ENCODE assay signal across 8 mouse cellular contexts in the genomic region with DNA sequence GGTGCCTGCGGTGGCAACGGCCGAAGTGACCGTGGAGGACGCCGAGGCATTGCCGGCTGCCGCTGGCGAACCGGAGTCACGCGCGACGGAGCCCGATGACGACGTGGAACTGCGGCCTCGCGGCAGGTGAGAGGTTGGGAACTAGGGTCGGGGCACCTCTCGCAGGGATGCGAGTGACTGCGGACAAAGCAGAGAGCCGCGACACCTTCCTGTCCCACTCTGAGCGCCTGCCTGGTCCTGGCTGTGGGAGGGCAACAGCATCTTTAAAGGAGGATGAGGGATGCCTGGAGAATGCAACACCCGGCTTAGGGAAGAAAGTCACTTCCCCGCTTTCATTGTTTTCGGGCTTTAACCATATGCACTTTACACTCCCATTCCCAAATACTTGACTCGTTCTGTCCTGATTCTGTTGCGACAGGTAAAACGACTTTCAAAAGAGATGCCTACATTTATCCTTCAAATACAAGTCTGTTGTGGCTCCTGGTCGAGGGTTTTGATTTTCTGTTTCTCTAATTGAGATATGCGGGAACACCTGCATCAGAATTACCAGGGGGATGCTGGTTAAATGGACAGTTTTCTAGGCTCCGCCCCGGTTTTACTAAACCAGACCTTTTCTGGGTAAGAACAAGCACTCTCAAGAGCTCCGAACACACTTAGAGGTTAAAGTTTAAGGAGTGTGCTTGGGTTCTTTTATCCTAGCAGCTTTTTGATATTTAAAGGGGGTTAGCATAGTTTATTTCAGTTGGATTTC. TPM values are rescaled to one million over a fixed set of nuclear protein-coding genes. Genes with fewer than 3 reads are reported as not detected.
DNase-seq lines count a peak whose midpoint lies in the region; ATAC-seq and TF ChIP-seq lines count a peak whose summit lies in the region.

No protein-coding gene starts in this region.

- no peak for TF ChIP-seq POLR2A in ES-Bruce4 (IDR thresholded peaks at IDR 0.05; ENCODE audit: insufficient read depth, low read length)

- ATAC-seq in kidney, embryonic 16.5 days (ENCODE audit: low FRiP score, low TSS enrichment) = no peak
- no peak for ATAC-seq in heart, embryonic 15.5 days (replicated peaks; ENCODE audit: insufficient number of reproducible peaks, insufficient read depth, low FRiP score, low read depth)
- no peak for ATAC-seq in liver, embryonic 14.5 days (ENCODE audit: insufficient read depth)

- H3K4me2 ChIP-seq in kidney, embryonic 16.5 days (replicated peaks; ENCODE audit: low read depth, low read length) = peak overlapping the region; percentile 64
- H3K4me2 ChIP-seq in heart, embryonic 15.5 days = peak overlapping the region; percentile 78
- peak overlapping the region; percentile 87 for H3K4me2 ChIP-seq in liver, embryonic 14.5 days (ENCODE audit: low read depth)

- no peaks in the 10 kb centered on the region for H3K9me3 ChIP-seq in kidney, embryonic 16.5 days (ENCODE audit: low read length)
- H3K9me3 ChIP-seq in ES-Bruce4 (replicated peaks; ENCODE audit: control insufficient read depth, insufficient read depth, low read length, poor library complexity, severe bottlenecking) = no peaks in the 10 kb centered on the region
- no peaks in the 10 kb centered on the region for H3K9me3 ChIP-seq in heart, embryonic 15.5 days (replicated peaks)
- no peaks in the 10 kb centered on the region for H3K9me3 ChIP-seq in liver, embryonic 14.5 days (ENCODE audit: control insufficient read depth, low read length)

- H3K27ac ChIP-seq in kidney, embryonic 16.5 days (ENCODE audit: low read length) = peak overlapping the region; percentile 74
- H3K27ac ChIP-seq in ES-Bruce4 (ENCODE audit: insufficient read depth, low read length) = no peak overlapping the region
- H3K27ac ChIP-seq in brown adipose tissue, adult 24 weeks (replicated peaks; ENCODE audit: low read depth, low read length) = no peak overlapping the region
- peak overlapping the region; percentile 83 for H3K27ac ChIP-seq in heart, embryonic 15.5 days
- peak overlapping the region; percentile 62 for H3K27ac ChIP-seq in liver, embryonic 14.5 days

- H3K9ac ChIP-seq in kidney, embryonic 16.5 days (replicated peaks; ENCODE audit: low read length) = peak overlapping the region; percentile 81
- H3K9ac ChIP-seq in ES-Bruce4 (ENCODE audit: low read depth, poor library complexity, severe bottlenecking) = peak overlapping the region; percentile 69
- peak overlapping the region; percentile 73 for H3K9ac ChIP-seq in heart, embryonic 15.5 days
- H3K9ac ChIP-seq in liver, embryonic 14.5 days (replicated peaks) = peak overlapping the region; percentile 90

- H3K4me3 ChIP-seq in kidney, embryonic 16.5 days (ENCODE audit: low read length) = peak overlapping the region; percentile 85
- peak overlapping the region; percentile 99 for H3K4me3 ChIP-seq in ES-Bruce4 (ENCODE audit: low read depth, low read length)
- peak overlapping the region; percentile 79 for H3K4me3 ChIP-seq in brown adipose tissue, adult 24 weeks (ENCODE audit: insufficient read depth, low read depth, low read length)
- peak overlapping the region; percentile 66 for H3K4me3 ChIP-seq in heart, embryonic 15.5 days
- peak overlapping the region; percentile 91 to 94 for H3K4me3 ChIP-seq in liver, embryonic 14.5 days (ENCODE audit: insufficient read depth in 1 of 2, low read depth in 2 of 2, low read length in 2 of 2)

- no peak for TF ChIP-seq CTCF in ES-Bruce4 (IDR thresholded peaks at IDR 0.05; ENCODE audit: low read depth, low read length)
- no peak for TF ChIP-seq CTCF in liver, embryonic 14.5 days (IDR thresholded peaks at IDR 0.05; ENCODE audit: low read depth)

- H3K36me3 ChIP-seq in kidney, embryonic 16.5 days (ENCODE audit: insufficient read depth, low read length) = no peaks in the 10 kb centered on the region
- H3K36me3 ChIP-seq in ES-Bruce4 (ENCODE audit: control insufficient read depth, insufficient read depth, low read length, poor library complexity, severe bottlenecking) = no peaks in the 10 kb centered on the region
- peaks cover 5% of the 10 kb centered on the region; the same call in 1 of the 2 replicates for H3K36me3 ChIP-seq in heart, embryonic 15.5 days
- no peaks in the 10 kb centered on the region for H3K36me3 ChIP-seq in liver, embryonic 14.5 days (replicated peaks; ENCODE audit: control insufficient read depth, insufficient read depth, low read depth)
- H3K36me3 ChIP-seq in splenic B cell, adult 2 months (ENCODE audit: control insufficient read depth, insufficient read depth, low read length, poor library complexity, severe bottlenecking) = no peaks in the 10 kb centered on the region

- peaks cover 28% of the 10 kb centered on the region for H3K4me1 ChIP-seq in kidney, embryonic 16.5 days (ENCODE audit: insufficient read depth, low read length)
- H3K4me1 ChIP-seq in ES-Bruce4 (ENCODE audit: control insufficient read depth, insufficient read depth, low read length) = no peaks in the 10 kb centered on the region
- H3K4me1 ChIP-seq in brown adipose tissue, adult 24 weeks (ENCODE audit: control insufficient read depth, insufficient read depth, insufficient read length, low read length) = peaks cover 5% of the 10 kb centered on the region; the same call in 1 of the 2 replicates
- peaks cover 30% of the 10 kb centered on the region for H3K4me1 ChIP-seq in heart, embryonic 15.5 days (replicated peaks)
- peaks cover 9 to 20% of the 10 kb centered on the region in 2 experiments for H3K4me1 ChIP-seq in liver, embryonic 14.5 days (replicated peaks; ENCODE audit: control insufficient read depth in 2 of 2, insufficient read depth in 2 of 2, low read length in 1 of 2)

- H3K27me3 ChIP-seq in kidney, embryonic 16.5 days (ENCODE audit: insufficient read depth, low read length) = no peaks in the 10 kb centered on the region
- no peaks in the 10 kb centered on the region for H3K27me3 ChIP-seq in ES-Bruce4 (ENCODE audit: control insufficient read depth, insufficient read depth, low read length, poor library complexity, severe bottlenecking)
- no peaks in the 10 kb centered on the region for H3K27me3 ChIP-seq in heart, embryonic 15.5 days
- H3K27me3 ChIP-seq in liver, embryonic 14.5 days (ENCODE audit: control insufficient read depth, insufficient read depth, low read length) = no peaks in the 10 kb centered on the region
- H3K27me3 ChIP-seq in splenic B cell, adult 2 months (ENCODE audit: control insufficient read depth, insufficient read depth, low read length, poor library complexity, severe bottlenecking) = no peaks in the 10 kb centered on the region

- DNase-seq in kidney, postnatal 10 days = no peak
- no peak for DNase-seq in liver, embryonic 14.5 days (ENCODE audit: low read depth in 3 of 3, low spot score in 3 of 3)
- peak; percentile 70 for DNase-seq in splenic B cell, adult 2 months (ENCODE audit: low read depth, low spot score)
- no peak for DNase-seq in layer of hippocampus, postnatal 14 days (ENCODE audit: low spot score in 2 of 2)

- TF ChIP-seq EP300 in ES-Bruce4 (IDR thresholded peaks at IDR 0.05; ENCODE audit: insufficient read depth, low read depth, low read length) = no peak
- no peak for TF ChIP-seq EP300 in liver, embryonic 14.5 days (IDR thresholded peaks at IDR 0.05; ENCODE audit: low read depth)

- WGBS in kidney, embryonic 16.5 days = 2% methylated on average over 38 of the region's 38 CpGs
- 2% methylated on average over 38 of the region's 38 CpGs for WGBS in heart, embryonic 15.5 days
- WGBS in liver, embryonic 14.5 days (ENCODE audit: insufficient replicate concordance) = 3% methylated on average over 38 of the region's 38 CpGs

RNA-seq across cellular contexts. Expression of a gene that starts 0.8 kb away (rescaled TPM):
- polyA plus RNA-seq in kidney, embryonic 16.5 days (2015; fragmentation: Nextera tagmentation; extraction: Ambion mirVana) = 11.9 and 12.2 TPM in 2 replicates
- 12.8 and 16.4 TPM in 2 replicates for polyA plus RNA-seq in ES-Bruce4 (2011; ENCODE audit: insufficient read depth, insufficient read length, low read depth, missing spikeins)
- 6.5 and 6.6 TPM in 2 replicates for polyA plus RNA-seq in brown adipose tissue, adult 24 weeks (2012; ENCODE audit: insufficient read depth, insufficient read length, missing spikeins)
- polyA plus RNA-seq in heart, embryonic 15.5 days (2015; fragmentation: Nextera tagmentation; extraction: Ambion mirVana) = 5.2 and 7.5 TPM in 2 replicates
- polyA plus RNA-seq in liver, embryonic 14.5 days (2012; rRNA removed) = 3.2 and 3.3 TPM in 2 replicates
- 2.3 and 2.5 TPM in 2 replicates for polyA plus RNA-seq in liver, embryonic 14.5 days (2014; fragmentation: Nextera tagmentation; extraction: Ambion mirVana)
- total RNA-seq in layer of hippocampus, postnatal 14 days (2021) = 10 to 100 TPM; 24.7 to 24.8 TPM

RNA-seq across cellular contexts. Expression of a gene that starts 53.0 kb away (rescaled TPM):
- 2.3 and 3.0 TPM in 2 replicates for polyA plus RNA-seq in kidney, embryonic 16.5 days (2015; fragmentation: Nextera tagmentation; extraction: Ambion mirVana)
- 6.5 and 7.2 TPM in 2 replicates for polyA plus RNA-seq in ES-Bruce4 (2011; ENCODE audit: insufficient read depth, insufficient read length, low read depth, missing spikeins)
- 18.1 and 42.6 TPM in 2 replicates for polyA plus RNA-seq in brown adipose tissue, adult 24 weeks (2012; ENCODE audit: insufficient read depth, insufficient read length, missing spikeins)
- polyA plus RNA-seq in heart, embryonic 15.5 days (2015; fragmentation: Nextera tagmentation; extraction: Ambion mirVana) = 1.1 and 1.4 TPM in 2 replicates
- polyA plus RNA-seq in liver, embryonic 14.5 days (2012; rRNA removed) = 24.4 and 36.7 TPM in 2 replicates
- polyA plus RNA-seq in liver, embryonic 14.5 days (2014; fragmentation: Nextera tagmentation; extraction: Ambion mirVana) = 4.5 and 4.7 TPM in 2 replicates
- 10 to 100 TPM; 10.1 to 10.3 TPM for total RNA-seq in layer of hippocampus, postnatal 14 days (2021)

Comparison
In these comparisons a context has a peak if more than half of its experiments do, and no peak if none do; other contexts are left out.
1. H3K27ac ChIP-seq: peak in kidney, embryonic 16.5 days (single experiment), heart, embryonic 15.5 days (single experiment) and liver, embryonic 14.5 days (single experiment); none in ES-Bruce4 (single experiment) and brown adipose tissue, adult 24 weeks (single experiment).
2. Peak in every context shown above with its lines, with median percentiles within 50 percentile points of each other: H3K4me2 ChIP-seq, H3K4me3 ChIP-seq and H3K9ac ChIP-seq.